Mouse (Mus musculus): Measurements from ENCODE around the gene Gpr180. TPM values are rescaled to one million over a fixed set of nuclear protein-coding genes. Genes with fewer than 3 reads are reported as not detected.
"Not testable (repeated sequence)": the region's sequence is repeated elsewhere in the genome, so short reads cannot be mapped to it uniquely, and the experiment has no call there.

Gene Gpr180
- polyA plus RNA-seq (2014; fragmentation: Nextera tagmentation; extraction: Ambion mirVana), result 35.8 and 36.2 TPM in 2 replicates

DNA sequence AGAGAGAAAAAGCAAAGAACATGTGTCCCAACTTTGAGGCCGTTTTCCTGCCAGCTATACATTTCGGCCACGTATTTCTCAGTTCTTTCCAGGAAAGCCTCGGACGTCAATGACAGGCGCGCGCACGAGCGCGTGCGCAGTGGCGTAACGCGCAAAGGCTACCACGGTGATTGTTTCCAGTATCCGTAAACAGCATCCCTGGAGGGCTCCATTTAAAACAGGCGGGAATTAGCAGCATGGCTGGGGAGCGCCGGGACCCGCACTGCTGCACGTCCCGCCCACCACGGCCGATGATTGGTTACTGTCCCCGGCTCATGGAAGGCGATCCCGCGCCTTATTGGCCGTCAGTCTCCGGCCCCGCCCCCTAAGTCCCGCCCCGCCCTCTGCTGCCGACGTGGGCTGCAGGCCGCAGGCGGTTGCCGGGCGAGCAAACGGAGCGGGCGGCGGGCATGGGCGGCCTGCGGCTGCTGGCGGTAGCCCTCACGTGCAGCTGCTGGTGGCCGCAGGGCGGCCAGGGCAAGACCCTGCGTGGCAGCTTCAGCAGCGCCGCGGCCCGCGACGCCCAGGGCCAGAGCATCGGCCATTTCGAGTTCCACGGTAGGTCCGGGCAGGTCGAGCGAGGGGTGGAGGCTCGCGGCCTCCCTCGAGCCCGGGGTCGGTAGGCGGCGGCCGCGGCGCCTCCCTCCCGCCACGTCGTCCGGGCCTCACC, at the start of gene Gpr180:
TSS of gene Gpr180 (plus strand) at position 415 of the 709 bp plus-strand sequence.
- Histone ChIP-seq H3K4me3 (ENCODE audit: low read depth, low read length) (peak within 1 kb of the TSS; percentile 82), H3K9me3 (ENCODE audit: control insufficient read depth, low read length) (no peaks in the 10 kb centered on the region), H3K4me1 (replicated peaks; ENCODE audit: control insufficient read depth, insufficient read depth, low read length) (0 out of 2 replicates have a peak, but pooled peaks cover 4% of the 10 kb centered on the region), H3K4me2 (replicated peaks; ENCODE audit: low read depth, low read length) (peak within 1 kb of the TSS; percentile 91), H3K9ac (ENCODE audit: low read depth, low read length) (peak within 1 kb of the TSS; percentile 80), H3K36me3 (ENCODE audit: control insufficient read depth, insufficient read depth, low read length) (no peaks in the 10 kb centered on the region), H3K27me3 (ENCODE audit: control insufficient read depth, insufficient read depth, low read length) (no peaks in the 10 kb centered on the region), H3K27ac (ENCODE audit: low read depth, low read length) (0 out of 2 replicates have a peak within 1 kb of the TSS, but pooled peaks have one; percentile 24)
- ATAC-seq (ENCODE audit: low FRiP score) (peak; percentile 96), DNase-seq (ENCODE audit: low spot score) (peak; percentile 99)
- WGBS, result under 1% methylated on average over 63 of the region's 77 CpGs

DNA sequence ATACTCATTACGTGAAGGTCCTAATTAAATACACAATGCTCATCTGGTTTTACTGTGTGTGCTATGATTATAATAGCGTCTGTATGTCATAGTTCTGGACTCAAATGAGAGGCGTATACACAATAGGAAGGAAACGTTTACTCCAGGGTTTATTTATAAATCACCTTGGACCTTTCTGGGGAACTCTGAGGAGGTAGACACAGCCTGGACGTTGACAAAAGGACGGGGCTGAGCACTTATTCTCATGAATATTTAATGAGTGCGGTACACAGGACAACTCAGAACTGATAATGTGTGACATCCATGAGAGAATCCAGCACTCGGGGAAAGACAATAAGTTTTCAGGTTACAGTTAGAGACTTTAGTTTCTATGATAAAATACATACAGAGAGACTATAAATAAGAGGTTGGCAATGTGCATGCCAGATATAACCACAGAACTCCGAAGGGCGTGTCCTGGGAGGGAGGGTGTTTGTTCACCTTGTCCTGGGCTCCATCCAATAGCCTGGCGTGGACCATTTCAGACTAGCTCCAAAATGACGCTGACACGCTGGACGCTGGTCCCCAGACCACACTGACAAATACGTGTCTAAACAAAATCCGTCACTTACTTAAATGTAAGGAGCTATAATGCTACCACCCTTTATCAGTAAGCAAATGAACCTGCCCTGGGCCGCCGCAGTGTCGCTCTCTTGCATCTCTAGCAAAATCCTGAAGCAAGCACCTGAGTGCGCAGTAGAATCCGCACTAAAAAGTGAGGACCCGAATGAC, 48.3 kb upstream of the Gpr180 start:
- Histone ChIP-seq H3K36me3 (ENCODE audit: control insufficient read depth, insufficient read depth, low read length) (no peaks in the 10 kb centered on the region), H3K4me2 (replicated peaks; ENCODE audit: low read depth, low read length) (peak overlapping the region; percentile 51), H3K9me3 (ENCODE audit: control insufficient read depth, low read length) (no peaks in the 10 kb centered on the region), H3K9ac (ENCODE audit: low read depth, low read length) (peak overlapping the region; percentile 61), H3K27ac (ENCODE audit: low read depth, low read length) (0 out of 2 replicates have a peak overlapping the region, but pooled peaks have one; percentile 12), H3K4me1 (replicated peaks; ENCODE audit: control insufficient read depth, insufficient read depth, low read length) (no peaks in the 10 kb centered on the region), H3K27me3 (ENCODE audit: control insufficient read depth, insufficient read depth, low read length) (no peaks in the 10 kb centered on the region), H3K4me3 (ENCODE audit: low read depth, low read length) (peak overlapping the region; percentile 55)
- DNase-seq (ENCODE audit: low spot score) (peak; percentile 61), ATAC-seq (ENCODE audit: low FRiP score) (peak; percentile 67)
- WGBS, result 10% methylated on average over 22 of the region's 22 CpGs

DNA sequence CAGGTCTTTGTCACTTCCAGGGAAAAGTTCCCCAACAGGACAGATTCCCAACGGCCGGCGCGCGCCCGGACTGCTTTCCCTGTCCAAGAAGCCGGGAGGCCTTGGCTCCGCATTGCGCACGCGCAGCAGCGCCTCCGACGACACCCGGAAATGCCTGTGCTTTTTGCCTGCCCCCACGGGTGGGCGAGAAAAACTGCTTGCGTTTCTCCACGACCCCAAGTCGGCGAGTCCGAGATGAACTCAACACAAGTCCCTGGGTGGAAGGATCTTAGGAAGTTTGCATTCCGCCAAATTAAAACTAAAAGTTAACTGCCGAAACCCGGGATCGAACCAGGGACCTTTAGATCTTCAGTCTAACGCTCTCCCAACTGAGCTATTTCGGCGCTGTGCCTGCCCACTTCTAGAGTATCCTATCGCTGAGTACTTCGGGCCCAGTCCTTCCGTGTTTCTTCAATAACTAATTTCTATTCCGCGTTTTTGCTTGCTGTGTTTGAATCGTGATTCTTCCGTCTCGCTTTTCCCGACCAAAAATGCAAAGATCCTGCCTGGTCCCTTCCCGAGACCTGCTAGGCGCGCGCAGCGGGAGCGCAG, 47.6 kb upstream of the Gpr180 start:
- H3K4me1 ChIP-seq (replicated peaks; ENCODE audit: control insufficient read depth, insufficient read depth, low read length), result no peaks in the 10 kb centered on the region
- H3K4me3 ChIP-seq (ENCODE audit: low read depth, low read length), result peak overlapping the region; percentile 55
- under 1% methylated on average over 44 of the region's 44 CpGs for WGBS
- ATAC-seq (ENCODE audit: low FRiP score) (peak; percentile 81), DNase-seq (ENCODE audit: low spot score) (peak; percentile 95)
- no peaks in the 10 kb centered on the region for H3K9me3 ChIP-seq (ENCODE audit: control insufficient read depth, low read length)
- H3K9ac ChIP-seq (ENCODE audit: low read depth, low read length), result peak overlapping the region; percentile 61
- H3K36me3 ChIP-seq (ENCODE audit: control insufficient read depth, insufficient read depth, low read length), result no peaks in the 10 kb centered on the region
- no peaks in the 10 kb centered on the region for H3K27me3 ChIP-seq (ENCODE audit: control insufficient read depth, insufficient read depth, low read length)
- H3K27ac ChIP-seq (ENCODE audit: low read depth, low read length), result 0 out of 2 replicates have a peak overlapping the region, but pooled peaks have one; percentile 12
- peak overlapping the region; percentile 51 for H3K4me2 ChIP-seq (replicated peaks; ENCODE audit: low read depth, low read length)

DNA sequence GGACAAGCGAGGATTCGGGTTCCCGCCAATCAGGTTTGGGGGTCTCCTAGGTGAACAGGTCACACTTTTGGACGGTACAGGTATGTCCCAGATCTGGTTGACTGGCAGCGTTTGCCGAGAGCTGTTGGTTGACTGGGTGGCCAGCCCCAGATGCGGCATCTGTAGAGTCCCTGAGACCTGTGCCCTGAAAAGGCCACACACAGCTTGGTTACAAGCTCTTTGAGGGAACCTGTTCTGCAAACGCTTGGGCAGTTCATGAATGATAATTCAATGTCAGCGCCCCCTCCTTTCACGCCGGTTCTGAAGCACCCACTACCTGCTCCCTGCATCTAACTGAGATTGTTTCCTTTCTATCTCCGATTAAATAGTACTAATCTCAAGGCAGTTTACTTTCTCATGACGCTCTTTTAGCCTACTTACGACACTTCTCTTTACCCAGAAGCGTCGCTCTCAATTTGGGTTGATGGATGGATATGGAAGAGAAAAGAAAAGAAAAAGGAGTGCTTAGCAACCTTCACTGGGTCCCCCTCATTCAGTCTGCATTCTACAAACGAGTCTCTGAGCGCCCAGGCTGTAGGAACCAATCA, 47.1 kb upstream of the Gpr180 start:
- H3K4me2 ChIP-seq (replicated peaks; ENCODE audit: low read depth, low read length), result peak overlapping the region; percentile 51
- H3K9me3 ChIP-seq (ENCODE audit: control insufficient read depth, low read length), result no peaks in the 10 kb centered on the region
- H3K27me3 ChIP-seq (ENCODE audit: control insufficient read depth, insufficient read depth, low read length), result no peaks in the 10 kb centered on the region
- H3K9ac ChIP-seq (ENCODE audit: low read depth, low read length), result peak overlapping the region; percentile 46; the same call in 1 of the 2 replicates
- ATAC-seq (ENCODE audit: low FRiP score) (peak; percentile 34; the same call in 1 of the 2 replicates), DNase-seq (ENCODE audit: low spot score) (no peak)
- WGBS, result 2% methylated on average over 18 of the region's 18 CpGs
- H3K4me3 ChIP-seq (ENCODE audit: low read depth, low read length), result peak overlapping the region; percentile 55
- no peak overlapping the region for H3K27ac ChIP-seq (ENCODE audit: low read depth, low read length)
- no peaks in the 10 kb centered on the region for H3K4me1 ChIP-seq (replicated peaks; ENCODE audit: control insufficient read depth, insufficient read depth, low read length)
- H3K36me3 ChIP-seq (ENCODE audit: control insufficient read depth, insufficient read depth, low read length), result no peaks in the 10 kb centered on the region

DNA sequence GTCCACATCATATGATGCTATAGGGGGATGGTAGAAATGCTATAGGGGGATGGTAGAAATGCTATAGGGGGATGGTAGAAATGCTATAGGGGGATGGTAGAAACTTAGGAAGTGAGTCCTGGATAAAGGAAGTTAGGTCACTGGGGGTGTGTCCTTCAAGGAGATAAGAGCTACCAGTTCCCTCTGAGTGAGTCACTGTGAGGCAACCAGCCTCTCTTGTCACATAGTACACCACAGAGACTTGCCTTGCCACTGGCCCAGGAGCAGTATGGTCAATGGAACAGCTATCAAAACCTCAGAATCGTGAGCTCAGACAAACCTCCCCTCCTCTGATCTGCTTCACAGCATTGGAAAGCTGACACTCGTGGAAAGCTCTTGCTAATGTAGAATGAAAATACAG, 38.7 kb upstream of the Gpr180 start:
- H3K4me3 ChIP-seq (ENCODE audit: low read depth, low read length), result no peak overlapping the region
- WGBS, result 79% methylated on average over 2 of the region's 2 CpGs
- no peaks in the 10 kb centered on the region for H3K4me1 ChIP-seq (replicated peaks; ENCODE audit: control insufficient read depth, insufficient read depth, low read length)
- no peaks in the 10 kb centered on the region for H3K9me3 ChIP-seq (ENCODE audit: control insufficient read depth, low read length)
- no peaks in the 10 kb centered on the region for H3K36me3 ChIP-seq (ENCODE audit: control insufficient read depth, insufficient read depth, low read length)
- H3K27me3 ChIP-seq (ENCODE audit: control insufficient read depth, insufficient read depth, low read length), result no peaks in the 10 kb centered on the region
- no peak overlapping the region for H3K27ac ChIP-seq (ENCODE audit: low read depth, low read length)
- no peak overlapping the region for H3K4me2 ChIP-seq (replicated peaks; ENCODE audit: low read depth, low read length)
- no peak overlapping the region for H3K9ac ChIP-seq (ENCODE audit: low read depth, low read length)
- ATAC-seq (ENCODE audit: low FRiP score) (no peak), DNase-seq (ENCODE audit: low spot score) (no peak)

DNA sequence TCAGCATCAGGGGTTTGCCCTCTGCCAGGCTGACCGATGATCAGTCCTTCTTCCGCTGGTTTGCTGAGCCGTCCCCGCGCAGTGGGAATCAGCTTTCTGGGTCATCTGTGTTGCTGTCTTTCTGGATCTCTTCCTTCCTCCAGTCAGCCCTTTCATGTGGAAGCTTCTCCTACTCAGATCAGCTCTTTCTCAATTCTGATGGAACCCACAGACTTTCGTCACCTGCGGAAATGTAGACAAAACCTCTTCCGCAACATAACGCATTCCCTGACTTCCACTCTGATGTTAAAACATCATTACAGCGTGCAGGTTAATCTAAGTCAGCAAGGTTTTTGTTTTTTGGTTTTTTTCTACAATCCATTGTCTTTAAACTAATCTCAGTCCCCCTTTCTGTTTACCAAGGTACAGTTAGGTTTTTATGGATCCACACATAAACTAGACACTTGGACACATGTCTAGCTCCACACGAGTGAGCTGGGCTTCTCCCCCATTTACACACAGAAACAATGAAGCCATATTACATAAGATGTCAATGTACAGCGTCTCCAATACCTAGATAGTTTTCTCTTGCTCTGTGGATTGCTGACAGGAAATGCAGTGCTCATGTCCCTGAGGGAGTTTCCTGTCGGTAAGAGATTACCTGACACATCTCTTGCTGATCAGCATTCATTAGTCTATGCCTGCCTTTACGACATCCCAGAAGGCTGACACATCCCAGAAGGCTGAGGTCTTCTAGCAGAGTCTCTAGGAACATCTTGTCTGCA, 35.5 kb upstream of the Gpr180 start:
- no peaks in the 10 kb centered on the region for H3K36me3 ChIP-seq (ENCODE audit: control insufficient read depth, insufficient read depth, low read length)
- H3K4me3 ChIP-seq (ENCODE audit: low read depth, low read length), result no peak overlapping the region
- no peak overlapping the region for H3K4me2 ChIP-seq (replicated peaks; ENCODE audit: low read depth, low read length)
- no peaks in the 10 kb centered on the region for H3K27me3 ChIP-seq (ENCODE audit: control insufficient read depth, insufficient read depth, low read length)
- no peaks in the 10 kb centered on the region for H3K9me3 ChIP-seq (ENCODE audit: control insufficient read depth, low read length)
- ATAC-seq (ENCODE audit: low FRiP score) (no peak), DNase-seq (ENCODE audit: low spot score) (no peak)
- no peaks in the 10 kb centered on the region for H3K4me1 ChIP-seq (replicated peaks; ENCODE audit: control insufficient read depth, insufficient read depth, low read length)
- H3K27ac ChIP-seq (ENCODE audit: low read depth, low read length), result no peak overlapping the region
- H3K9ac ChIP-seq (ENCODE audit: low read depth, low read length), result no peak overlapping the region
- 84% methylated on average over 14 of the region's 14 CpGs for WGBS

DNA sequence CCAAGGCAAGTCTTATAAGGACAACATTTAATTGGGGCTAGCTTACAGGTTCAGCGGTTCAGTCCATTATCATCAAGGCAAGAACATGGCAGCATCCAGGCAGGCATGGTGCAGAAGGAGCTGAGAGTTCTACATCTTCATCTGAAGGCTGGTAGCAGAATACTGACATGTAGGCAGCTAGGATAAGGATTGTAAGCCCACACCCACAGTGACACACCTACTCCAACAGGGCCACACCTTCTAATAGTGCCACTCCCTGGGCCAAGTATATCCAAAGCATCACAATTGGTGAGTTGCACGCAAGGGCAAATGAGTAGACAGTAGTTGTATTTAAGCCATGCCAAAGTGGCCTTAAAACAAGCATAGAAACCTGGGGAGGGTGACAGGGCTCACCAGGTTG, 29.5 kb upstream of the Gpr180 start:
- H3K4me2 ChIP-seq (replicated peaks; ENCODE audit: low read depth, low read length); DNase-seq (ENCODE audit: low spot score); H3K27me3 ChIP-seq (ENCODE audit: control insufficient read depth, insufficient read depth, low read length); H3K36me3 ChIP-seq (ENCODE audit: control insufficient read depth, insufficient read depth, low read length); H3K9ac ChIP-seq (ENCODE audit: low read depth, low read length); H3K4me3 ChIP-seq (ENCODE audit: low read depth, low read length); ATAC-seq (ENCODE audit: low FRiP score); H3K4me1 ChIP-seq (replicated peaks; ENCODE audit: control insufficient read depth, insufficient read depth, low read length); H3K9me3 ChIP-seq (ENCODE audit: control insufficient read depth, low read length); H3K27ac ChIP-seq (ENCODE audit: low read depth, low read length): not testable (repeated sequence)
- 87% methylated on average over 2 of the region's 2 CpGs for WGBS

DNA sequence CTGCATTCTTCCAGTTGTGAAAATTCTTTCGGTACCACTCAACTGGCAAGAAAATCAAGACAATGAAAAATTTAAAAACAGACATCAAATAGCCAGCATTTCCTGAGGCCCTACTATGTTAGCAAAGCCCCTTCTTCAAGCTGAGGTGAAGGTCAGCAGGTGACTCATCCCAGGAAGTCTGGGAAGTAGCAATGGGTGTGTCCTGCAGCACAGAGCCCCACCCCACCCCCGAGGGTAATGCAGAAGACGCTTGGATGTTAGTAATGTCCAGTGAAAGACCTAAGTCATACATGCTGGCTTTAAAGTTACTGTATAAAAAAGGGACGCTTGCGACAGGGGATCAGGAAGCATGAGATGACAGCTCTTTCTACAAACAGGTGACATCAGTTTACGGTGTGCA, 23.8 kb upstream of the Gpr180 start:
- no peak overlapping the region for H3K4me2 ChIP-seq (replicated peaks; ENCODE audit: low read depth, low read length)
- WGBS, result 96% methylated on average over 6 of the region's 6 CpGs
- H3K9ac ChIP-seq (ENCODE audit: low read depth, low read length), result no peak overlapping the region
- no peak overlapping the region for H3K4me3 ChIP-seq (ENCODE audit: low read depth, low read length)
- H3K4me1 ChIP-seq (replicated peaks; ENCODE audit: control insufficient read depth, insufficient read depth, low read length), result no peaks in the 10 kb centered on the region
- no peaks in the 10 kb centered on the region for H3K27me3 ChIP-seq (ENCODE audit: control insufficient read depth, insufficient read depth, low read length)
- ATAC-seq (ENCODE audit: low FRiP score) (no peak), DNase-seq (ENCODE audit: low spot score) (no peak)
- H3K9me3 ChIP-seq (ENCODE audit: control insufficient read depth, low read length), result no peaks in the 10 kb centered on the region
- H3K27ac ChIP-seq (ENCODE audit: low read depth, low read length), result no peak overlapping the region
- H3K36me3 ChIP-seq (ENCODE audit: control insufficient read depth, insufficient read depth, low read length), result 0 out of 2 replicates have a peak, but pooled peaks cover 2% of the 10 kb centered on the region
